Mouse (Mus musculus) midbrain, postnatal 0 days (tissue): ENCODE data around the gene Als2. TPM values are rescaled to one million over a fixed set of nuclear protein-coding genes. Genes with fewer than 3 reads are reported as not detected.
A peak's percentile ranks its signal among the peaks of the same experiment; 100 is the strongest.

ENCODE experiments used
- ATAC-seq: fragments of 200-750 bp; cut with Nextera tagmentation; 2 replicates; pipeline ENCODE4 v1.8.0; 2017; ENCODE audit warnings: moderate number of reproducible peaks, mild to moderate bottlenecking, moderate TSS enrichment, moderate library complexity; ENCODE audit not compliant: low FRiP score
- DNase-seq: peaks from one replicate; pipeline ENCODE4 v3.0.0-alpha.2; 2015; ENCODE audit warnings: low spot score
- H3K27ac ChIP-seq: fragments of 300-500 bp; sonication (generic); 2 replicates; pipeline ENCODE4 v1.5.1; 2014; ENCODE audit warnings: low read depth, mild to moderate bottlenecking, low read length, mixed read lengths
- H3K27me3 ChIP-seq: fragments of 300-500 bp; sonication (generic); 2 replicates; pipeline ENCODE4 v1.6.1; 2014; ENCODE audit warnings: low read length, control low read depth, mixed read lengths; ENCODE audit not compliant: insufficient read depth
- H3K36me3 ChIP-seq: fragments of 300-500 bp; sonication (generic); 2 replicates; pipeline ENCODE4 v1.6.1; 2014; ENCODE audit warnings: low read length, control low read depth, mixed read lengths; ENCODE audit not compliant: insufficient read depth
- H3K4me1 ChIP-seq: fragments of 300-500 bp; sonication (generic); 2 replicates; pipeline ENCODE4 v1.6.1; 2014; ENCODE audit warnings: mild to moderate bottlenecking, control low read depth, antibody characterized with exemption, low read length, mixed read lengths; ENCODE audit not compliant: insufficient read depth
- H3K4me2 ChIP-seq: fragments of 300-500 bp; sonication (generic); 2 replicates; pipeline ENCODE4 v1.6.1; 2014; ENCODE audit warnings: low read depth, mild to moderate bottlenecking, low read length, mixed read lengths; ENCODE audit not compliant: poor library complexity, severe bottlenecking
- H3K4me3 ChIP-seq: fragments of 300-500 bp; sonication (generic); 2 replicates; pipeline ENCODE4 v1.5.1; 2014; ENCODE audit warnings: low read depth, mild to moderate bottlenecking, low read length, moderate library complexity
- H3K9ac ChIP-seq: fragments of 300-500 bp; sonication (generic); replicated peaks from 2 replicates; pipeline ENCODE4 v1.6.1; 2014; ENCODE audit warnings: mild to moderate bottlenecking, low read length, moderate library complexity, mixed read lengths; ENCODE audit not compliant: poor library complexity, severe bottlenecking
- H3K9me3 ChIP-seq: fragments of 300-500 bp; sonication (generic); 2 replicates; pipeline ENCODE4 v1.6.1; 2016; ENCODE audit warnings: low read length, control low read depth
- CTCF ChIP-seq: IDR thresholded peaks from 2 replicates; pipeline ENCODE4 v1.5.1; 2016; ENCODE audit warnings: antibody characterized with exemption, mild to moderate bottlenecking
- WGBS: fragments of 180-500 bp; shearing (Covaris S2); extraction: QIAGEN DNeasy Blood & Tissue Kit; methylation state at CpG from one replicate; pipeline ENCODE4 v1.1.7; 2014; 5-methylcytosine and 5-hydroxymethylcytosine counted together
- polyA plus RNA-seq: library from polyadenylated mRNA; unstranded; fragments of >200 nt; fragmentation: Nextera tagmentation; extraction: Ambion mirVana; gene quantifications from 2 replicates; pipeline ENCODE4 v1.2.1, GENCODE M21; 2015
- total RNA-seq: library from RNA; depleted of rRNA; stranded (reverse); fragments of >200 nt; gene quantifications from 2 replicates; pipeline ENCODE4 v1.2.3, GENCODE M21; 2014

Als2 gene
- total and polyA plus RNA-seq, 2 experiments from 2014 or later: 13.2 to 37.7 TPM

- H3K4me2 ChIP-seq: no peak overlapping the region
- no peaks in the 10 kb centered on the region for H3K9me3 ChIP-seq
- WGBS: 86% methylated on average over 4 of the region's 4 CpGs
- ATAC-seq (no peak), DNase-seq (no peak)
- H3K4me3 ChIP-seq: no peak overlapping the region
- no peak overlapping the region for H3K9ac ChIP-seq
- H3K4me1 ChIP-seq: no peaks in the 10 kb centered on the region
- peaks cover 46% of the 10 kb centered on the region for H3K36me3 ChIP-seq
- no peak overlapping the region for H3K27ac ChIP-seq
- no peak for TF ChIP-seq CTCF
- H3K27me3 ChIP-seq: no peaks in the 10 kb centered on the region
These were observed 69.2 kb downstream of the Als2 start for GRCm38 (mm10) chr1:59167654-59168425.

GRCm38 (mm10) chr1:59166232-59166905 lies 70.7 kb downstream of the Als2 start:
- H3K27ac ChIP-seq: no peak overlapping the region
- DNase-seq (no peak), ATAC-seq (no peak)
- H3K9ac ChIP-seq: no peak overlapping the region
- H3K4me1 ChIP-seq: no peaks in the 10 kb centered on the region
- WGBS: 83% methylated on average over 9 of the region's 9 CpGs
- TF ChIP-seq CTCF: no peak
- no peak overlapping the region for H3K4me2 ChIP-seq
- H3K9me3 ChIP-seq: no peaks in the 10 kb centered on the region
- H3K27me3 ChIP-seq: no peaks in the 10 kb centered on the region
- no peak overlapping the region for H3K4me3 ChIP-seq
- H3K36me3 ChIP-seq: peaks cover 37% of the 10 kb centered on the region

DNA sequence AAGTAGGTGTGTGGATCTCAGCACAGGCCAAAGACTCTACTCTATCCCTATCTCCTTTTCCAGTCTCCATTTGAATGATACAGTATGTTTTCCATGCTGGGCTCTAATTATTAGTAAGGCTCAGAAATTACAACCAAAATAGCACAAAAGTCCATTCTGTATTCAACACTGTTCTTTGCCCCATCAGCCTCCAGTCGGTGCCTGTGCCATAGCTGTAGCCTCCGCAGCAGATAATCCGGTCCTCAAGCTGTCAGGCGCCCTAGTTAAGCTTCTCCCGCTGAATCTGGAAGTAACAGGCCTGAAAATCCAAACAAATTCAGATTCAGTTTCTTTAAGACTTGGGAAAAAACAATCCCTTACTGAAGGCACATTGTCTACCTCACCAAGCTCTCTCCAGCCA lies 73.1 kb downstream of the Als2 start:
- Histone ChIP-seq H3K4me1 (no peaks in the 10 kb centered on the region), H3K4me3 (no peak overlapping the region), H3K27me3 (no peaks in the 10 kb centered on the region), H3K9me3 (no peaks in the 10 kb centered on the region), H3K36me3 (peaks cover 28% of the 10 kb centered on the region), H3K27ac (0 out of 2 replicates have a peak overlapping the region, but pooled peaks have one; percentile 28), H3K4me2 (no peak overlapping the region), H3K9ac (no peak overlapping the region)
- 16% methylated on average over 5 of the region's 5 CpGs for WGBS
- DNase-seq: no peak
- ATAC-seq: no peak
- TF ChIP-seq CTCF: no peak

- no peaks in the 10 kb centered on the region for H3K27me3 ChIP-seq
- peaks cover 26% of the 10 kb centered on the region for H3K36me3 ChIP-seq
- H3K27ac ChIP-seq: 0 out of 2 replicates have a peak within 1 kb of the TSS, but pooled peaks have one; percentile 28
- H3K4me2 ChIP-seq: no peak within 1 kb of the TSS
- H3K9me3 ChIP-seq: no peaks in the 10 kb centered on the region
- no peak within 1 kb of the TSS for H3K4me3 ChIP-seq
- no peak for TF ChIP-seq CTCF
- no peaks in the 10 kb centered on the region for H3K4me1 ChIP-seq
- DNase-seq (no peak), ATAC-seq (peak; percentile 21; the same call in 1 of the 2 replicates)
- 23% methylated on average over 12 of the region's 12 CpGs for WGBS
- H3K9ac ChIP-seq: no peak within 1 kb of the TSS
These were observed 74.0 kb downstream of the Als2 start, which contains the start of gene Mpp4 for GRCm38 (mm10) chr1:59163030-59163461. Mpp4 (minus strand) TSS chr1:59163389.

DNA sequence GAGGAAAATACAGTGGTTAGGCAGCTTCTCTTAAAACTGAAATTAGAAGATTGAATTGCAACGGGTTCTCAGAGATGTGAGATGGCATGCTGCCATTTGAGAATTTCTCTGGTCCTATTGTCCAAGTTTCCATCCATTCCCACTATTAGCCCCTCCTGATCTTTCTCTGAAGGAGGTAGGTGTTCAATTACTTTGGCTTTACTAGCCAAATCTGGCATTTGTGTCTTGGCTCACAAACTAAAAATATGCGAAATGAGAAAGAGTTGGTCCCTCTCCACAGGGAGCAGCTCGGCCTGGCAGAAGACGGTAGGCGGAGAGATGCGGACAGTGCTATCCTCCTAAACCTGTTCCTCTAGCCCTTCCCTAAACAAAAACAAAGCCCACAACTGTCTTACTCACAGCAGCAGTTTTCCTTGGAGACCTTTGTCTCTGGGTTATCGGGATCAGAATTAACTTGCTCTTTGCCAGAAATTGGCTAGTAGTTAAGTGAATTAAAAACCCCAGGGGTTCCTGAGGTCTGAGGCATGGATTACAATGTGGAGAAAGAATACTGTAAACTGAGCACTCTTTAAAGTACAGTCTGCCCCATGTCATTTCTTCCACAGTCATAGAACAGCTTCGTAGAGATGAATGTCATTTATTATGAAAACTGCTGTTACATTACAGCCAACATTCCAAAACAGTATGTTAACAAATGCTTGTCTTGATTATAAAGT lies 74.6 kb downstream of the Als2 start:
- H3K9me3 ChIP-seq: no peaks in the 10 kb centered on the region
- no peak for ATAC-seq

More for the DNA sequence above, 74.6 kb downstream of the Als2 start:
- no peak overlapping the region for H3K27ac ChIP-seq
- no peak overlapping the region for H3K4me2 ChIP-seq
- peaks cover 20% of the 10 kb centered on the region for H3K36me3 ChIP-seq
- no peak overlapping the region for H3K4me3 ChIP-seq
- no peaks in the 10 kb centered on the region for H3K4me1 ChIP-seq
- 36% methylated on average over 8 of the region's 8 CpGs for WGBS
- H3K9ac ChIP-seq: no peak overlapping the region
- H3K27me3 ChIP-seq: no peaks in the 10 kb centered on the region
- DNase-seq: no peak
- TF ChIP-seq CTCF: no peak
